Mouse (Mus musculus): ENCODE data around the gene AI837181. TPM values are rescaled to one million over a fixed set of nuclear protein-coding genes. Genes with fewer than 3 reads are reported as not detected.

AI837181 gene
- total RNA-seq, 2 experiments from 2014 or later = 49.9 to 51.7 TPM

DNA sequence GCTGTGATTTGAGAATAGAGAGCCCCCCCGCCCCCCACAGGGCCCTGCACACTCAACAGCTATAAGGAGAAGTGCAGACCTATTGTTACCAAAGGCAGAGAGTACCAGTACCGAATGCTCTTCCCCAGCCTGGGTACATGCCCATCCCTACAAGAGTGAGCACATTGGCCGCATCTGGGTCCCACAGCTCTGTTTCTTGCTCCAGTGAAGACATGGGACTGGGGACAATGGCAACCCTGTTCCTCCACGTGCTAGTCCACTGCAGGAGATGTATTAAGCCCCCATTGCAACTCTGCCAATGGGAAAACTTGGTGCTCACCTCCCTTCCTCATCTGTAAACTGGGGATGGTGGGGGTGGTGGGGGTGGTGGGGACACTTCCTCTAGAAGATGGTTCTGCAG is 11.1 kb upstream of the AI837181 start:
- intact Hi-C loops (cut with DNase I) = no loop called here
- no peak for DNase-seq

- intact Hi-C loops (cut with DNase I) = no loop called here
- DNase-seq = no peak
These were observed 10.4 kb upstream of the AI837181 start for GRCm38 (mm10) chr19:5414534-5414957.

DNA sequence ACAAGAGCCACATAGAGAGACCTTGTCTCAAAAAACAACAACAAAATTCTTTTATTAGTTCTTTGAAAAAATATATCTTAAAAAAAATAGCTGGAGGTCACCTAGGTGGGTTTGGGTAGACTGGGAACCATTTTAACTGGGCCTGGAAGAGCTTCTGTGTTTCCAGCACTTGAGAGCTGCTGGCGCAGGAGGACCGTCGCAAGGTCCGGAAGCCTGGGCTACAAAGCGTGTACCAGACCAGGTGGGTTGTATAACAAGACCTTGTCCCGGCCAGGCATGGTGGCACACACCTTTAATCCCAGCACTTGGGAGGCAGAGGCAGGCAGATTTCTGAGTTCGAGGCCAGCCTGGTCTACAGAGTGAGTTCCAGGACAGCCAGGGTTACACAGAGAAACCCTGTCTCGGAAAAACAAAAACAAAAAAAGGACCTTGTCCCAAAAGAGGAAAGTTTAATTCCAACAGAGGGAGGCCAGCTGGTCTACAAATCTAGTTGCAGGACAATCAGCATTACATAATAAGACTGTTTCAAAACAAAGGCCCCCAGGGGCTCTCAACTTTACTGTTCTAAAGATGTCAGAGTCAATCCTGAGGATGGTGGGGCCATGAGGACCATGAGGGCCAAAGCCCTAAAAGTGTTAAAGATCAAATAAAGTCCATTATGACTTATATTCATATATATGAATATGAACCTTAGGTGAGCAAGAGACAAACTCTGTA is 6.0 kb upstream of the AI837181 start:
- no peak for DNase-seq
- intact Hi-C loops (cut with DNase I) = no loop called here

GRCm38 (mm10) chr19:5419630-5420029 is 5.3 kb upstream of the AI837181 start:
- DNase-seq = no peak
- intact Hi-C loops (cut with DNase I) = no loop called here

DNA sequence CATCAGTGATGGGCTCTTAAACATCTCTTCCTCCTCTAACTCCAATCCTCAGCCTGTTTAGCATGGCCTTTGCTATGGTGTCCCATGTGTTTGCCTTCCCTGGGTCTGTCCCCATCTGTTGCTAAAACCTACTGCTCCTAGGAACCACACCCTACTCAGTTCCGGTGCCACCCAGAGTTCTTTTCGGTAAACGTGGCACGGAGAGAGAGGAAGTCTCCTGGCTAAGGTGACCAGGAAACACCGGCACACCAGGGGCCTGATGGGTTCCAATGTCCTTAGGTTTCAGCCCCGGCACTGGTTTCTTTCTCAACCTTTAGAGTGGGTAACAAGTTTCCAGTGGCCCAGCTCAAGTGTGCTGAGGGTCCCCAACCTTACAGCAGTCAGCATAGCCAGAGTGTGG is 4.4 kb upstream of the AI837181 start:
- no peak for DNase-seq
- intact Hi-C loops (cut with DNase I) = no loop called here

DNA sequence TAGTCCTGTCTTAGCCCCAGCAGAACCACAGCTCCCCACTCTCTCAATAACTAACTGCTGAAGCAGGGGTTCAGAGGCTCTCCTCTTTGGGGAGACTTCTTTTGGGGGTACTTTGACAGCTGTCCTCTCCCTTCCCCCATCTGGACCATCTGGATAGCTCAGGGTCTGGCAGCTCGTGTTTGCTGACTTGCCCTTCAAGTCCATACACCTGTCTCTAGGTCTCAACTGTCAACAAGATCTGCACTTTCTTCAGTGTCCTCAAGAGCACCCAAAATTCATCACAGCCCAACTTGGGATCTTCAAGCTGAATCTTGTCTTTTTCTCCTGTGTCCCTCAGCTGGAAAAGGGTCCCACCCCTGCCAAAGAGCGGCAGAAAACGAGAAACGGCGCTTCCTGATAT is 3.2 kb upstream of the AI837181 start:
- intact Hi-C loops (cut with DNase I) = no loop called here
- no peak for DNase-seq

DNA sequence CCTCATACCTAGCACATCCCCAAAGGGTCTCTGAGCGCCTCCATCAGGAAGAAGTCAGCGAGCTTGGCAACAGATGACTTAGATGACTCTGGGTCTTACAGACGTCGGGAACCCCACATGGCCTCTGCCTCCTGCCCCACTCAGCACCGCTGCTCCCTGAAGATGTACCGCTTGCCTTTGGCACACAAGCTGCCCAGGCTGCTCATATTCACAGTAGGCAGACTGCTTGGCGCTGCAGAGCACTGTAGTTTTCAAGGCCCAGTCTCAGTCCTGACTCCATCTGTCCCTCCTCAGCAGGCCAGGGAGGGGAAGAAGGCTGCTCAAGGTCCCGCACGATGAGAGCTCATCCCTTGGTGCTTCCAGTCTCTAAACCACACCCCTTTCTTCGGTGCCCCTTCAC is 2.7 kb upstream of the AI837181 start:
- DNase-seq = peak; percentile 16

DNA sequence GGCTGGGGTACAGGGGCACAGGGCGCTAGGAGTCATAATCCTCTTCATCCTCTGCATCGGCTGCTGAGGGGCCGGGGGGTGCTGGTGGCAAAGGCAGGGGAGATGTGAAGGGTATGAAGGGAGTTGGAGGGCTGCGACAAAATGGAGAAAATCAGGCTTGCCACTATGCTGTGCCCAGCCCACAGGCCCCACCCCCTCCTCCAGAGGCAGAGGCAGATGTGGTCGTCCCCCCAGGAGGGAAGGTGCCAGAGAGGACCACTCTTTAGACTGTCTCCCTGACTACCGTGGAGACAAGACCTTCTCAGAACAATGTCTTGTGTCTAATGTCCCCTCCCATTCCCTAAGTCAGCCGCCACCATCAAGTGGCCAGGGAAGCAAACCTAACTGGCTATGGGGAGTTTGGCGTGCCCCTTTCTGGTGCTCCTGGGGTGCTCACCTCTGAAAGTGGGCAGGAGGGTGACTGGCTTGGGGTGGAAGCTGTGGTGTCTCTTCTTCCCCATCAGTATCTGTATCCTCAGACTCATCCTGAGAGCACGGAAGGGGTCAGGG is 2.0 kb upstream of the AI837181 start:
- intact Hi-C loops (cut with DNase I) = no loop called here
- DNase-seq = no peak

More for the DNA sequence above, 2.7 kb upstream of the AI837181 start:
- intact Hi-C loops (cut with DNase I) = no loop called here

- intact Hi-C loops (cut with DNase I) = no loop called here
- no peak for DNase-seq
These were observed 1.4 kb upstream of the AI837181 start for GRCm38 (mm10) chr19:5423561-5423960.

DNA sequence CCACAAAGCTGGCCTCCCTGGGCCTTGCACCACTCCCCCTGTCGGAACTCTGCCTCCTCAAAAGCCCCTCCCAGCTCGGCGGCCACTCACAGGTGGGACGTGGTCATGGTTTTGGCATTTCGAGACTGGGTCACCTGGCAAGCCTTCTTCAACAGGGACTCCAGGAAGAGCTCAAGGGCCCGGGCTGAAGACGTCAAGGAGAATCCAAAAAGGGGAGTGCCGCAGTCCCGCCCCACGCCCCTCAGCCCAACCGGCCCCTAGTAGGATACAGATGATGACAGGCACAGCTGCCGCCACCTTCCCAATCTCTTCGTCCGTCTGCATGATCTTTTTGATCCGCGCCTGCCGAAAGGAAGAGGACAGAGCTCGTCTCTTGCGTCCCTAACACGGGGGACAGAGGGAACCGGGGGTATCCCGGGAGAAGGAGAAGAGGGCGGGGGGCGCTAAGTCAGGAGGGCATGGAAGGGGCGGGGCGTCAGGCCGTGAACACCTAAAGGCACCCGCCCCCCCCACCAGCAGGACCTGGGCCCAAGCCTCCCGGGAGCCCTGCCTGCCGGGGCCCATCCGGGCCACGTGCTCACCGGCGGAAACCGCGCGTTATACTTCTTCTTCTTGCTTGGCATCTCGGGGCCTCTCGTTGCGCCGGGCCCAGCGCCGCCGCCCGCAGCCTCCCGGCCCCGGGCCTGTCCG is 707 bp upstream of the AI837181 start:
- intact Hi-C loops (cut with DNase I) = no loop called here
- DNase-seq = peak; percentile 73

DNA sequence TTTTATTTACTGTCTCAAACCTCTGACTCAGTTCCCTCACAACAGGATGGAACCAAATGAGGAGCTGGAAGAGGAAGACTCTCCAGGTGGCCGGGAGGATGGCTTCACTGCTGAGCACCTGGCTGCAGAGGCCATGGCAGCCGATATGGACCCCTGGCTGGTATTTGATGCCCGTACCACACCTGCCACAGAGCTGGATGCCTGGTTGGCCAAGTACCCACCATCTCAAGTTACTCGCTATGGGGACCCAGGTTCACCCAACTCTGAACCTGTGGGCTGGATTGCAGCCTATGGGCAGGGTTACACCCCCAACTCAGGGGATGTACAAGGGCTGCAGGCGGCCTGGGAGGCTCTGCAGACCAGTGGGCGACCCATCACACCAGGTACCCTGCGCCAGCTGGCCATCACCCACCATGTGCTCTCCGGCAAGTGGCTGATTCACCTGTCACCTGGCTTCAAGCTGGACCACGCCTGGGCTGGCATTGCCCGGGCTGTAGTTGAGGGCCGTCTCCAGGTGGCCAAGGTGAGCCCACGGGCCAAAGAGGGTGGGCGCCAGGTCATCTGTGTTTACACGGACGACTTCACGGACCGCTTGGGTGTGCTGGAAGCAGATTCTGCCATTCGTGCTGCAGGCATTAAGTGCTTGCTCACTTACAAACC is 1.1 kb downstream of the AI837181 start:
- intact Hi-C loops (cut with DNase I) = no loop called here
- DNase-seq = peak; percentile 17

DNA sequence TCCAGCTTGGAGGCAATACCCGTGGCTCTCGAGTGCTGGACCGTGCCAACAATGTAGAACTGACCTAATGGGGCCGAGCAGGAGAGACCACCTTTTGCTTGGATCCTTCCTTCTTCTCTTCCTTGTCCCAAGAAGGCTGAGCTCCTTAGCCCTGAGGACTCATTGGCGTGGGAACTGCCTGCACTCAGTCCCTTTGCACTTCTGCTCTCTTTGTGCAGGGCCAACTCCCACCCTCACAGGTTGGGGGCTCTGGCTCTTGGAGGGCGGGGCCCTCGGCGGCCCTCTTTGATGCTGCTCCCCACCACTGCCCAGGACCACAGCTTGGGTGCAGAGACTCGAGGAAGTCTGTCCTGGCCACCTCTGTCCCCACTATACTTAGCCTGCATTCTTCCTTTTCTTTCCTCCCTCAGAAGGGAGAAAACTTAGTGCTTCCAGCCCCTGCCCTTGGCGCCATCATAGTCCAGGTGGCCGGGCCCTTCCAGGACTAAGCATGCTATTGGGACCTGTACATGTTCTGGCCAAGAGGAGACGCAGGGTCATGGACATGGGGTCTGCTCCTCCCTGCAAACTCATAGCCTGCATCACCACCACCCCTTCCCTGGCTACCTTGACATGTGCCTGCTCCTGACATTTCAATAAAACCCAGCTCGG is 1.8 kb downstream of the AI837181 start:
- DNase-seq = no peak
- intact Hi-C loops (cut with DNase I) = no loop called here

- intact Hi-C loops (cut with DNase I) = no loop called here
- DNase-seq = peak; percentile 13
These were observed 3.1 kb downstream of the AI837181 start for GRCm38 (mm10) chr19:5428083-5428482.

GRCm38 (mm10) chr19:5429219-5429618 is 4.3 kb downstream of the AI837181 start:
- intact Hi-C loops (cut with DNase I) = no loop called here
- DNase-seq = no peak

DNA sequence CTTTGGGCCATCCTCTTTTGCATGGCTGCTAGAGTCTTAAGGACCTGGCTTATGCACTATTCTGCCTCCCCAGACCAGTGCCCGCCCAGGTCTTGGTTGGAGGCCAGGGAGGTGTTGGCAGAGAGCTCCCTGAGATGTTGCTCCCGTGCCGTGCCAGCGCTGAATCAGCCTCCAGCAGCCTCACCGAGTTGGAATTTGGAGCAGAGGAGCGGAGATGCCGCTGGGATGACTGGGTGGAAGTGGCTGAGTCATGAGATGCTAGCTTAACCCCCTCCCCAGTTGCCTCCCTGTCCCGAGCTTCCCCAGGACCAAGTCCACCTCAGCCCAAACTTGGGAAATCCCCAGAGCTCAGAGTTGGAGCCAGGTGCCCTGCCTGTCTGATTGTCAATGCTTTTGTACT is 4.9 kb downstream of the AI837181 start:
- DNase-seq = peak; percentile 72
- intact Hi-C loops (cut with DNase I) = no loop called here

DNA sequence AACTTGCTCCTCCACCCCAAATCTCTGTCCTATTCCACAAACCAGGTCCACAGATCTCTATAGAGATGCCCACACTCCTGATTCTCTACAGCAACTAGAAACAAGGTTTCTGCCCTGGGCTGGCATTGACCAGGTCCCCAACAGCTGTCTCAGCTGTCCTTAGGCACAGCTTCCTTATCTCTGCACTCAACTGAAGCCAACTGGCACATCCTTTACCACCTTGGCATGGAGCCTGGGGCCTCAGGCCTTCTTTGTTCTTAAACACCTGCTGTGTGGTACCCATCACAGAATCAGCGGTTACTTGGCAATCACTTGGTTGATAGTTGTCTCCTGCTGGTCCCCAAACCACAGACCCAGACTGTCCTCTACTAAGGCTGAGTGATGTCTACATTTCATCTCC is 5.5 kb downstream of the AI837181 start:
- DNase-seq = peak; percentile 53
- intact Hi-C loops (cut with DNase I) = no loop called here

DNA sequence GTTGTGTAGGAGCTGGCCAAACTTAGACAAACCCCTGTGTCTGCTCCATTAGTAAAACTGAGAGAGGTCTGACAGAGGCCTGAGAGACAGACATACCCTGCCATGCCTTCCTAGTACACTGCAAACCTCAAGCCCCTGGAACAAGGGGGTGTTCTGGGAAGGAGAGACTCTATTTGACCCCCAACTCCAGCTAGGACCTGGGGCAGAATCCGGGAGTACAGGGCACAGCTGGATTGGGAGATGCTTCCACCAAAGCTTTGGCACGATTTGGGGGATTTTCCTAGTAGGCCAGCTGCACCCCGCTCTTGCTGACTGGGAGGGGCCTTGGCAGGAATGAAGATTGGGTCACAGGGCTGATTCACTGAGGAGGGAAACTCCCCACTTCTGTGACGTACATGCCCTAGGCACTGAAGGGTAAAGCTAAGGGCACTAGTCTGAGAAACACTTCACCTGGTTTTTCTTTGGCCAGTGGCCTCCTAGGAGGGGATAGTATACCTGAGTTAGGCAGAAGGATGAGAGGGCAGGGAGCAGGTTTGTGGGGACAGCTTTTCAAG is 7.0 kb downstream of the AI837181 start:
- intact Hi-C loops (cut with DNase I) = no loop called here
- no peak for DNase-seq

DNA sequence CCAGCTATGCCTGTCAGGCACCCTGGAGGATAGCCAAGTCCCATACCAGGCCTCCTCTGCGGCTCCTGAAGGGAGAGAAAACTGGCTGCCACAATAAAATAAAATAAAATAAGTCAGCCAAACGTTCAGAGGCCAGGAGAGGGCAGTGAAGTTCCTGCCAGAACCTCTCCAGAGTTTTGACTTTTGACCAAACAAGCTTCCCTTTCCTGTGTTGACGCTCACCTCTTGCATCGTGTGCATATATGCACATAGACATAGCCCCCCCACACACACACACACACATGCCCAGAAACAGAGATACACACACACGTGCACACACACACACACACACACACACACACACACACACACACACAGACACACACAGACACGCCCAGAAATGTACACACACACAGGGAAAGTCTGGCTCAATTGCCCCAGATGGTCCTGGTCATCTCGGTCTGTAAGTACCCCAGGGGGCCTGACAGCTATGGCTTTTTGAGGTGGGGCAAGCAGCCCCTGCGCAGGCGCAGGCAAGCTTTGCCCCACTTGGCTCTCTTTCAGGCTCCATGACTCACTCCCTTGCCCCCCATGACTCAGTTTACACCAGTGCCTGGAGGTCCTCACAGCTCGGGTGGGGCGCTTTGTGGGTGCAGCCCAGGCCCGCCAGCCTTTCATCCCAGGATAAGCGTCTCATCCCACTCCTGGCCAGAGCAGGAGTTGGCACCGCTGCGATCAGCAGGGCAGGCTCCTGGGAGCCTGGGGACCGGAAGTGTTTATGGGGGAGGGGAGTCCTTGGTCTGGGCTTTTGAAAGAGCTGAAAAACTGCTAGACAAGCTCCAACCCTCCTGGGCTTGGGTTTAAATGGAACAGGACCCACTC is 8.3 kb downstream of the AI837181 start:
- DNase-seq = peak; percentile 54
- intact Hi-C loops (cut with DNase I) = no loop called here

- intact Hi-C loops (cut with DNase I) = no loop called here
These were observed 9.0 kb downstream of the AI837181 start for GRCm38 (mm10) chr19:5433951-5434350.

DNA sequence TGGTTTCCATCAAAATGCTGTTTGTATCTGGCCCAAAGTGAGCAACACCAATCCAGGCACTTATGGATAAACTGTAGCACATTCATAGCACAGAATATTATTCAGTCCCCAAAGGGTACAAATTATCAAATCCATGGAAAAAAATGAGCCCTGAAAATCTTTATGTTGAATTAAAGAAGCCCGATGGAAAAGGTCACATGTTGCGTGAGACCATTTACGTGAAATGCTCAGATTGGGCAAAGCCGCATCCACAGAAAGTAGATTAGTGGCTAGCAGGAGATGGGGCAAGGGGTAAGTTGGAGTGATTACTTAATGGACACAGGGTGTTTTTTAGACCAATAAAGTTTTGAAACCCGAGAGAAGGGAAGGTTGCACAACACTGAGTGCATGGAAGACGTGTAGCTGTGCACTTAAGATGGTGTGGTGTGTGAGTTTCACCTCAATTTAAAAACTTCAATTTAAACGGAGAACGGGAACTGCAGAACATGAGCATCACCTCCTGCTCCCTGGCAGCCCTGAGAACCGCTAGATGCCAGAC is 19.5 kb downstream of the AI837181 start:
- intact Hi-C loops (cut with DNase I) = no loop called here
- DNase-seq = no peak

More at GRCm38 (mm10) chr19:5433951-5434350, 9.0 kb downstream of the AI837181 start:
- DNase-seq = no peak

Data from left cerebral cortex, postnatal 4 days (tissue).